In genomic region chr8:89060717-89061116, GRCm38 (mm10) we compare ENCODE assay signal across 19 mouse cellular contexts. TPM values are rescaled to one million over a fixed set of nuclear protein-coding genes. Genes with fewer than 3 reads are reported as not detected.
DNase-seq lines count a peak whose midpoint lies in the region; ATAC-seq lines count a peak whose summit lies in the region.
"Had no signal": no experiment of that assay in that cellular context is flagged by ENCODE, and none has a peak within 500 bp of the region (broad histone marks: within the 10 kb centered on the region; RNA-seq: fewer than 3 reads in every experiment).

No protein-coding gene starts in this region.

- no peak overlapping the region for H3K4me2 ChIP-seq in forebrain, embryonic 11.5 days (ENCODE audit: low read depth, low read length, severe bottlenecking)

- no peaks in the 10 kb centered on the region for H3K36me3 ChIP-seq in forebrain, embryonic 10.5 days (replicated peaks)
- H3K36me3 ChIP-seq in forebrain, embryonic 11.5 days (ENCODE audit: control insufficient read depth, insufficient read depth, low read length): no peaks in the 10 kb centered on the region
- H3K36me3 ChIP-seq: G1E had no signal

- peaks cover 12% of the 10 kb centered on the region; the same call in 1 of the 2 replicates for H3K27me3 ChIP-seq in forebrain, embryonic 10.5 days (ENCODE audit: poor library complexity, severe bottlenecking)
- no peaks in the 10 kb centered on the region for H3K27me3 ChIP-seq in forebrain, embryonic 11.5 days (ENCODE audit: control insufficient read depth, insufficient read depth, low read length)
- H3K27me3 ChIP-seq: CH12.LX, Patski had no signal

- no peaks in the 10 kb centered on the region for H3K9me3 ChIP-seq in forebrain, embryonic 10.5 days
- no peaks in the 10 kb centered on the region for H3K9me3 ChIP-seq in forebrain, embryonic 11.5 days (ENCODE audit: control insufficient read depth, low read length)

- peaks cover 24% of the 10 kb centered on the region for H3K4me1 ChIP-seq in forebrain, embryonic 10.5 days
- H3K4me1 ChIP-seq in forebrain, embryonic 11.5 days (replicated peaks; ENCODE audit: control insufficient read depth, insufficient read depth, low read length): peaks cover 7% of the 10 kb centered on the region; the same call in 1 of the 2 replicates

- WGBS in forebrain, embryonic 10.5 days: 95% methylated on average over 8 of the region's 8 CpGs
- 85% methylated on average over 8 of the region's 8 CpGs for WGBS in forebrain, embryonic 11.5 days

- DNase-seq in forebrain, embryonic 10.5 days (ENCODE audit: extremely low spot score, low spot score): no peak
- DNase-seq in forebrain, embryonic 11.5 days (ENCODE audit: low spot score): no peak
- DNase-seq: adrenal gland, adult 2 months; adrenal gland, adult 8-10 months; adrenal gland, postnatal 10 days; adrenal gland, postnatal 14 days; adrenal gland, postnatal 25 days; adrenal gland, postnatal 36 days; B cell, adult 2 months; cerebellum, adult 11 months; cerebellum, adult 11-12 months; cerebellum, adult 18-20 months; cerebellum, adult 2 months had no signal

- no peak overlapping the region for H3K4me3 ChIP-seq in forebrain, embryonic 10.5 days
- H3K4me3 ChIP-seq in forebrain, embryonic 11.5 days (ENCODE audit: low read depth, low read length): no peak overlapping the region

- no peak for ATAC-seq in forebrain, embryonic 11.5 days (replicated peaks; ENCODE audit: low FRiP score)
- ATAC-seq: activated CD4-positive, CD25-positive, alpha-beta regulatory T cell, adult 4 months; CD4-positive, CD25-positive, alpha-beta regulatory T cell, adult 4 months; Patski had no signal

- 0 out of 2 replicates have a peak overlapping the region, but pooled peaks have one; percentile 9 for H3K27ac ChIP-seq in forebrain, embryonic 10.5 days
- no peak overlapping the region for H3K27ac ChIP-seq in forebrain, embryonic 11.5 days (ENCODE audit: low read depth, low read length)

- H3K9ac ChIP-seq in forebrain, embryonic 11.5 days (ENCODE audit: low read length): no peak overlapping the region

RNA-seq across cellular contexts. Expression of gene Sall1, which starts 16.8 kb away (rescaled TPM):
- polyA plus RNA-seq in forebrain, embryonic 10.5 days (2016; fragmentation: Nextera tagmentation; extraction: Ambion mirVana): 12.2 TPM in 2 replicates
- polyA plus RNA-seq in forebrain, embryonic 11.5 days (2014; fragmentation: Nextera tagmentation; extraction: Ambion mirVana): 27.8 and 32.9 TPM in 2 replicates
- polyA plus RNA-seq: activated CD4-positive, CD25-positive, alpha-beta regulatory T cell, adult 4 months; adrenal gland, adult 2 months; C2C12; CD4-positive, CD25-positive, alpha-beta regulatory T cell, adult 4 months; G1E had no signal
